Mouse (Mus musculus): Measurements from ENCODE around the gene Gtpbp10. TPM values are rescaled to one million over a fixed set of nuclear protein-coding genes. Genes with fewer than 3 reads are reported as not detected.

The Gtpbp10 gene
- polyA plus RNA-seq, 3 experiments from 2014 or later, result 12.9 to 17.7 (median 15.5) TPM

DNA sequence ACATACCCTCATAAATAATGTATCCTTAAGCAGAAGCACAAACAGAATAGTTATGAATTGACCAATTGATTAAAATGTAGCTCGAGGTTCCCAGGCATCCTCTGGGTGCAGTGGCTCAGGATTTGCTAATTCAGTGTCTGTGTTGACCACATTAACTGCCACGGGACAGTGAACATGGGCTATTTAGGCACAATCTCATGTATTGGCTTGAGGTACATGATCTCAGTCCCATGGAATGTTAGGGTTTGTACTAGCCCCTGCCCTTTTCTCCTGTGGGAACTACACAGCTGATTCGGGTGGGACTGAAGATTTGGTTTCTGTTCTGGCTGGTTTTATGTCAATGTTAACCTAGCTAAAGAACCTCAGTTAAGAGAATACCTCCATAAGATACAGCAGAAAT is 62.9 kb downstream of the Gtpbp10 start:
- ATAC-seq, result no peak

DNA sequence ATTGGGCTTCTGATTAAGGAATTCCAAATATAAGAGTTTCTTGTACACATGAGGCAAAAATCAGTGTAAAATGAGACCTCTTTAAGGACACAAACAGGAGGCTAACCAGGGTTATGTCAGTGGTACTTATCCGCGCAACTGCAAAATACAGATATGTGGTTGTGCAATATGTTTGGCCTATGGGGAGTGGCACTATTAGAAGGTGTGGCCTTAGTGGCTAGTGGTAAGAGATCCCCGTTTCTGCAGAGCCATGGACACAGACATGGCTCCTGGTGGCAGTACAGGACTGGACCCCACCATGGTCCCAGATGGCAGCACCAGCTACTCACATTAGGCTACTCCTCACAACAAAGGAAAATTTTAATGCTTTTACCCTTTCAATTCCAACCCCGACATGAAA is 64.3 kb downstream of the Gtpbp10 start:
- ATAC-seq, result no peak

DNA sequence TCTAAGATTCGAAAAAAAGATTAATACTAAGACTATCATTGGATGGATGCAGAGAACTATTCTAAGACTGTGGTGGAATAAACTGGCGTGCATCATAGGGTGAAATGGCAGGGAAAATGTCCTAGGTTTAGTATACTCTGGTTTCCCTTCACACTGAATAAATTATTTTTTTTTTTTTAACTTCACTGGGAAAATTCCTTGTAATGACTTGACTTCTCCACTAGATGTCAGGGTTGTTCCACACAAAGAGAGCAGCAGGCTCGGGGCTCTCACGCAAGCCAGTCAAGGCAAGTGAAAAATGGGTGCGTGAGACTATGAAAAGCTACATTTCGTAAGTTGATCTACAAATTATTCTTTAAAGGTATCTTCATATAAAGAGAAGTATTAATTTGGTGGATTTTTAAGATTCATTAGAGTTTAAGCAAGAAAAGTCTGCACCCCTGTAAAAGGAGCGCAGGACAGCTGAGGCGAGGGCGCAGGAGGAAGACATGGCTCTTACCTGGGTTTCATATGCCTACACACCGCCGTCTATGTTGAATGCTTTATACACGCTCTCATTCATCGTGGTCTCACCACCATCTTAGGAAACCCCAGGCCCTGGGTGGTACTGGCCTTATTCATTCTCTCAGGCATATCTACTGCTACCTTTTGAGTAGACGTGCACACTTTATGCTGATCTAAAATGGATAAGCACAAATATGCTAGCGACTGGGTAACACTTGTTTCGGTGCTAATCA is 64.9 kb downstream of the Gtpbp10 start:
- peak; percentile 62 for ATAC-seq

DNA sequence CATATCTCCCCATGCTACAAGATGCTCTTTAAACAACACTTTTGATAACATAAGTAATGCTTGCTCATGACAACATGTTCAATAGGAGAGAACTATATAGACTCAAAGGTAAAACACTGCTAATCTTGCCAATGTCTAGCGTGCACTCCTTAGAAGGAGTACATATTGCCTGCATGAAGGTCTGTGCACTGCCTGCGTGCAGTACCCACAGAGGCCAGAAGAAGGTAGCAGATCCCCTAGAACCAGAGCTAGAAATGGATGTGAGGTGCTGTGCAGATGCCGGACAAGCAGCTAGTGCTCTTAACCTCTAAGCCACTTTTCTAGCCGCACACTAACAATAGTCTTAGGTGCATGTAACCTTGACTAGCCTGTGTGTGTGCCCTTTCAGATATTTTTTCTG is 67.2 kb downstream of the Gtpbp10 start:
- ATAC-seq, result no peak

Other genes starting within 250 kb of the Gtpbp10 start
- under 1 TPM in 2 of 3 experiments, not detected in 1; 0.12 to 0.78 TPM for gene Cdk14, start 139.2 kb downstream of the Gtpbp10 start, polyA plus RNA-seq (2017; shearing (Covaris generic))
- not detected for gene 1700015F17Rik, start 80.4 kb downstream of the Gtpbp10 start, polyA plus RNA-seq (2017; shearing (Covaris generic))
- gene Cldn12, start 44.6 kb downstream of the Gtpbp10 start, polyA plus RNA-seq (2017; shearing (Covaris generic)), result 1 to 10 TPM; 2.3 to 2.8 (median 2.3) TPM
- under 1 TPM in 1 of 3 experiments, not detected in 2; 0.38 TPM for gene Gm8773, start 14.3 kb upstream of the Gtpbp10 start, polyA plus RNA-seq (2017; shearing (Covaris generic))
- gene Cfap69, start 104.7 kb upstream of the Gtpbp10 start, polyA plus RNA-seq (2017; shearing (Covaris generic)), result not detected
- gene Steap2, start 135.0 kb upstream of the Gtpbp10 start, polyA plus RNA-seq (2017; shearing (Covaris generic)), result under 1 TPM in 2 of 3 experiments, not detected in 1; 0.04 to 0.12 TPM
- gene Steap1, start 189.8 kb upstream of the Gtpbp10 start, polyA plus RNA-seq (2017; shearing (Covaris generic)), result not detected

Measured in inflammation-experienced regulatory T-cells, adult 6 months (primary cell).